Mouse (Mus musculus): ENCODE measurements around the gene Rdh1. TPM values are rescaled to one million over a fixed set of nuclear protein-coding genes. Genes with fewer than 3 reads are reported as not detected.
A peak's percentile ranks its signal among the peaks of the same experiment; 100 is the strongest.

Gene Rdh1
- total RNA-seq (2021) = 1 to 10 TPM; 2.4 to 5.9 TPM
- long read RNA-seq, experiment 1, partial matches to known transcripts = 0 of 4 reads
- long read RNA-seq, experiment 1, other reads (novel, unspliced or antisense) = 0 of 4 reads
- long read RNA-seq, experiment 2, partial matches to known transcripts = 1 of 3 reads
- long read RNA-seq, experiment 2, other reads (novel, unspliced or antisense) = 0 of 3 reads

DNA sequence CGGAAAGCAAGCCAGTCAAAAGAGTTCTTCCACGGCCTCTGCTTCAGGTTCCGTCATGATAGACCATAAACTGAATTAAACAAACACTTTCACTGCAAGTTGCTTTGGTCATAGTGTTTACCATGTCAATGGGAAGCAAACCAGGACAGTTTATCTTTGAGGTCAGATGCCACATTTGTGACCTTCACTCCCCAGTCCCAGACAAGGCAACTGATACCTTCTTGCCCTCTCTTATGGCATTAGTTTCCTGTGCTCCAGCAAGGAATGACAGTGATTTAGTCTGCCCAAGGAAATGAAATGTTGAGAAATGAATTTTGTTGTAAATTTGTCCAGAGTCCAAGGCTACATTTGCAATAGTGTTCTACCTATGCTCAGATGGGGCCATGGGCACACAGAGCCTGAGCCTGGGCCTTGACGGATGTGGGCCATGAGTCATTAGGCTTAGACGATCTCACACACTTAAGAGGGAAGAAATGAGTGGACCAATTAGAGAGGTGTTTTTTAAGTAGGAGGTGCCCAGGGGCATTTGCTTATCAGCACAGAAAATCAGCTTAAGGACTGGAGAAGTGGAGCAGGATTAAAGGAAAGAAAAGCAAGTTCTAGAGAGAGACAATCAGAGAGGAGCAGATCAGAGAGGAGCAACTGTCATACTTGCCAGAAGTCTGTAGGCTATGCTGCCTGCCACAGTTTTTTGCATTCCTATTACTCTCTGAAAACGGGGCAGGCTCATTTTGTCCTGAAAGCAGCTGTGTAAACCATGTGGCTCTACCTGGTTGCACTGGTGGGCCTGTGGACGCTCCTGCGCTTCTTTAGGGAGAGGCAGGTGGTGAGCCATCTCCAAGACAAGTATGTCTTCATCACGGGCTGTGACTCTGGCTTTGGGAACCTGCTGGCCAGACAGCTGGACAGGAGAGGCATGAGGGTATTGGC lies at the start of gene Rdh1, which contains the start of gene Rdh16f1:
TSS of gene Rdh1 (plus strand) at position 541 of the 930 bp plus-strand sequence.
TSS of gene Rdh16f1 (plus strand) at position 607 of the 930 bp plus-strand sequence.
- peak in 1 of 2 experiments; percentile 11 for DNase-seq (ENCODE audit: low spot score in 2 of 2)

DNA sequence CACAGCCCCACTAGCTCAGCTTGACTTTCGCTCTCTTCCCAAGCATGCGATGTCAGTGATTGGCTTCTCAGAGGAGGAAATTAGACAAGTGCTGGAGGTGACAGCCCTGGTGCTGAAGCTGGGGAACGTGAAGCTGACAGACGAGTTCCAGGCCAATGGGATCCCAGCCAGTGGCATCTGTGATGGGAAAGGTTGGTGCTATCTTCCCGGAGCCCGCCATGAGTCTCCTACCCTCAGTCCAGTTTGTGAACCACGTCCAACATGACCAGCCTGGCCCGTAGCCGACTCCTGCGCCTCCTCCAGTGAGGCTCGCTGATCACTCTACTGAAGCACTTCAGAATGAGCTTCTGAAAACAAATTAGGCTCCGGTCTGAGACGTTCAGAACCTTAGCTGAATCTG lies 49.2 kb upstream of the Rdh1 start:
- DNase-seq (ENCODE audit: low spot score in 2 of 2) = no peak

DNA sequence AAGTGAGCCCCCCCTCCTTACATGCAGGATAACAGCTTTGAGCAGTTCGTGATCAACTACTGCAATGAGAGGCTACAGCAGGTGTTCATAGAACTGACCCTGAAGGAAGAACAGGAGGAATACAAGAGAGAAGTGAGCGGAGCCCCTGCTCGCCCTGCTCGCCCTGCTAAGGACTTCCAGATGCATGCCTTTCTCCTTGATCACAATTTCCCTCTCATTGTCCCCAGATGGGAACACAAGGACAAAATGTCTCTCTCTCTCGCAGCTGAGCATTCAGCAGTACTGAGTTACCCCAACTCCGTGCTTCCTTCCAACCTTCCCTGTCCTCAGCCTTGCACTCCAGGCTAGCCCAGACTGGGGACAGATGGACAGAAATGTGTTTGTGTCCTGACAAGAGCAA lies 46.8 kb upstream of the Rdh1 start:
- DNase-seq (ENCODE audit: low spot score in 2 of 2) = no peak

DNA sequence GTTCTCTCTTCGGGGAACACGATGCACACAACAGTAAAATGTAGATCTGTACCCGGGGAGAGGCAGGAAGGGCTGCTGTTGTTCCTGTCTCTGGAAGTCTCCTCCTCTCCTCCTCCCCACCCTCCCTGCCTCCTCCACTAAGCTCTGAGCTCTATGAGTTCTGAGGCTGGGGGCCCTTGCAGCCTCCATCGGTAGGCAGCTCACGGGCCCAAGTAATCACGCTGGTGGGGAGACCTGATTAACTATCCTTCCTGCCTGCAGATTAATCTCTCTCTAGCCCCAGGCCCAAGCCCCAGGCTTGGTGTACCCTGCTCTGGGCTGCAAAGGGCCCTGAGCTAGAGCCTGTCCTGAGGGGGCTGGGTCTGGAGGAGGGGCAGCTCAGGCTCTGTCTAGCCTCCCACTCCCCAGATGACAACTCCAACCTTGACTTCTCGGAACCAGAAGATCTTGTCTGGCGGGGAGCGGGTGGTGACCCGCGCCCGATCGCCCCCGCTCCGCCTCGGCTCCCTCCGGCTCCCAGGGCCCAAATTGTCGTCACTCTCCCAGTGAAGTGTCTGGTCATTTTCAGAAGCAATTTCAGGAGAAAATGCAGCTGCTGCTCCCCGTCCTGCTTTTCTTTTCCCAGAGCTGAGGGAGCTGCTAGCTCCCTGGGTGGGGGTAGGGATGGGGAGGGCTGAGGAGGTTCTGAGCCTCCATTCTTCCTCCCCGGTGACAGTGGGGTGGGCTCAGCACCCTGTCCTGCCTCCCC lies 37.7 kb upstream of the Rdh1 start:
- DNase-seq (ENCODE audit: low spot score in 2 of 2) = no peak

DNA sequence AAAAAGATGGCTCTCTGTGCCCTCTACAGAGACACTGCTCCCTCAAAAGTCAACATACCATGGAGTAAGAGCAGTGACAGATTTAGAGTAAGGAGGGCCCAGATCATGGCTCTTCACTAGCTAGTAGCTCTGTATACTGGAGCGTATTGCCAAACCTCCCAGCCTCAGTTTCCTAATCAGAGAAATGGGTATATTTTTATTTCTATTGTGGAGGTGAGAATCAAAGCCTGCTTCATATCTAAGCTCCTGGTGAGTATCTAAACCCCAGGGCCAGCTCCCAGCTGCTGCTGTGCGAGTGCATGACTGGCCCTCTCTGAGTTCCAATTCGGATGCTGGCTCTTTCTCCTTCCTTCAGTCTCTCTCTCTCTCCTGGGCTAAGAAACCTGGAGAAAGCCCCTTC lies 35.3 kb upstream of the Rdh1 start, which contains the start of gene Tac2:
TSS of gene Tac2 (plus strand) at position 301 of the 400 bp plus-strand sequence.
- no peak for DNase-seq (ENCODE audit: low spot score in 2 of 2)

DNA sequence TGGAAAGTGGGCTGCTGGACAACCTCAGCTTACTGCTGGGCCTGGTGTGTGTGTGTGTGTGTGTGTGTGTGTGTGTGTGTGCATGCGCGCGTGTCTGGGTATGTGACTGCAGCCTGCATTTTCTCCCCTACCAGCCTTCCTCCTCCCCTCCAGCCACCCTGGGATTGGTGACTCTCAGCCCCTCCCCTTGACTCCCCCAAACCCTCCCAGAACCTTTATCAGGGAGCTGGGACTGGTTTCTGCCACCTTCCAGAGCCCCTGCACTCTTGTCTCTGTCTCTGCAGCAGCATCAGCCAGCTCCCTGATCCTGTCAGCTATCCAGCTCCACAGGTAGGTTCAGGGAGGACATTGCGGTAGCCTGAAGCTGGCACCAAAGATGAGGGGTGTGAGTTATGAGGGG lies 34.4 kb upstream of the Rdh1 start:
- DNase-seq (ENCODE audit: low spot score in 2 of 2) = no peak

DNA sequence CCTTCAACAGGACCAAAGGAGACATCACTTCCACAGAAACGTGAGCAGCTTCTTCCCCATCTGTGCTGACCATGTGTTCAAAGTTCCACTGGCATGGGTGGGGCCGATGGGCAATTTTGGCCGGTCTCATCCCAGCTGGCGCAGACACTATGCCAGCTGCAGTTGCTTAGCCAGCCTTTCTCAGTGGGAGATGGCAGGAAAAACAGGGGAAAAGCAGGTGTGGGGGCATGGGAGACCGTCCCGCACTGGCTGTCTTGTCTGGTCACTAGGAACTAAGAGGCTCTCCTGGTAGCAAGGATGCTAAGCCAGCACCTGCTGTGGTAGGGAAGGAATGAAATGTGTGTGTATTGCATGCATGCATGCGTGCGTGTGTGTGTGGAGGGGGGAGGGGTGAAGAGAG lies 31.1 kb upstream of the Rdh1 start:
- no peak for DNase-seq (ENCODE audit: low spot score in 2 of 2)

DNA sequence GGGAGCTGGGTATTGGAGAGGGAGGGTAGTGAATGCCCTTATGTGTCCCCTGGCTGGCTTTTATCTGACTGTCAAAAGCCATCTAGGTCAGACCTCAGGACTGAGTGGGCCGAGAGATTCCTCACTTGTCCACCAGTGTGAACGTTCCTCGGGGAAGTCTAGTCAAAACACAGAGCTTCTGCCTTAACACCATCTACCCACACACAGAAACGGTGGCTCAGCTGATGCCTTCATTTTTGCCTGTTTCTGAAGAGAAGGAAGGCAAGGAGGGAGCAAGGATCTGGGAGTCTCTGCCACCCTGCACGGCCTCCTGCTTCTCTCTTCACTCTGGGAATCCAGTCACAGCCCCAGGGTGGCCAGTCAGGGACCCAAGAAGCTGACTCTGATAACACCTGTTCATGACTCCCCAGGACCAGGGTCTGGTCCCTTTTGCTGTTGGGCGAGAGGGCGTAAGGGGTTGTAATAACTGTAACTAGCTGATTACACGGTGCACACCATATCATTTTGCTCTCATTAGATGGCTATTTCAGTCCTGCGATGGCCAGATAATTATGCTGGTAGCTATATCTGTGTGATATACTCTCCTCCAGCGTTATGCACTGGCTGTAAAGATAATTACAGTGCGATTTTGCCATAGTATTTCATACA lies 29.1 kb upstream of the Rdh1 start:
- no peak for DNase-seq (ENCODE audit: low spot score in 2 of 2)

DNA sequence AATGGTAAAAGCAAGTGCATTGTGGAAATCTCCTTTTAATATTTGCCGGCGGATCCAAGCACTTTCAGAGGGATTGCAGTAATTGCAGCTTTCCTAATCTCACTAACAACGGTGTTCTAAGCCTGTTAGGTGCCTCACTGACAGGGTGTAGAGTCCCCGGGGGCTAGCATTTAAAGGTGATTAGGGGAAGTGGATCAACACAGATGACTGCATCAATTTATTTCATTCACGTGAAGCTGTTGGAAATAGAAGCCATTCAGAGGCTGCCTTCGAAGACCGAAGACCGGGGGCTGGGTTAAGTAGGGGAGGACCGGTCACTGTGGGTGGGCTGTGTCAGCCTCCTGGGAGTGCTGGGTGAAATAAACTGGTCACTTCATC lies 28.6 kb upstream of the Rdh1 start:
- DNase-seq (ENCODE audit: low spot score in 2 of 2) = no peak

DNA sequence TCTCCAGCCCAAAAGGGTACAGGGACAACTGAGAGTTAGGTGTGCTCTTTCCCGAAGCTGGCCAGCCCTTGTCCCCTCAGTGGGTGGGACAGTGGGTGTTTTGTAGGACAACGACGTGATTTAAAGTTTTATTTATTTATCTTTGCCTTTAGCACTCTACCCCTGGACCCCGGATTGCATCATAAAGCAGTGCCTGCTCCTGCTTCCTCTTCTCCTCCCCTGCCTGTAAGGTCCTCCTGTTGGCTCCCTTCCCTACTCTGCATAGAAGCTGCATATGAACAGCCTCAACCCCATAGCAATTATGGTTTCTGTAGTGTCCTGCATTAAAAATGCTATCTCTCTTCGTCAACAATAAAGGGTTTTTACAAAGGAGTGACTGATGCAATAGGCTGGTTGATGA lies 28.1 kb upstream of the Rdh1 start:
- no peak for DNase-seq (ENCODE audit: low spot score in 2 of 2)

DNA sequence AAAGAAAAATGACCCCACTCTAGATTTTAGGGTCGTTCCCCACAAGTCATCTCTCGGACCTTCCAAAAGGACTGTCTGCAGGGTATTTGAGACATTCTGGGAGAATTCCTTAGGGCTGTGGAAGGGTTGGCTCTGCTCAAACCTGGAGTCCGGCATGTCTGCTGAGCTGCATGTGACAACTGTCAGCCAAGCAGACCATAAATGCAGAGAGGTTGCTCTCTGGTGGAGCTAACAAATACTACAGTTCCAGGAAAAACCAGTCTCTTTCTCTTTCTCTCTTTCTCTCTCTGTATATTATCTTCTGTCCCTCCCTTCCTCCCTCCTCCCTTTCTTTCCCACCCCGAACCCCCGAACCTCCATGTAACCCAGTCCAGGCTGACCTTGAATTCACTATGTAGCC lies 25.1 kb upstream of the Rdh1 start:
- DNase-seq (ENCODE audit: low spot score in 2 of 2) = no peak

DNA sequence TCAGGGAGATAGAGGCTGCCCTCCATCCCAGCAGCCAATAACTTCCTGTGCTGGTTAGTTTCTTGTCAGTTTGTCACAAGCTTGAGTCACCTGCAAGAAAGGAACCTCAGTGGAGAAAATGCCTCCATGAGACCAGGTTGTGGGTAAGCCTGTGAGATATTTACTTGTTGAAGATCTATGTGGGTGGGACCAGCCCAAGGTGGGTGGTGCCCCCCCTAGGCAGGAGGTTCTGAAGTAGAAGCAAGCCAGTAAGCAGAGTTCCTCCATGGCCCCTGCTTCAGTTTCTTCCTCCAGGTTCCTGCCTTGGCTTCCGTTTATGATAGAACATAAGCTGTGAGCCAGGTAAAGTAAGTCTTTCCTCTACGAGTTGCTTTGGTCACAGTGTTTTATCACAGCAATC lies 23.3 kb upstream of the Rdh1 start:
- no peak for DNase-seq (ENCODE audit: low spot score in 2 of 2)

DNA sequence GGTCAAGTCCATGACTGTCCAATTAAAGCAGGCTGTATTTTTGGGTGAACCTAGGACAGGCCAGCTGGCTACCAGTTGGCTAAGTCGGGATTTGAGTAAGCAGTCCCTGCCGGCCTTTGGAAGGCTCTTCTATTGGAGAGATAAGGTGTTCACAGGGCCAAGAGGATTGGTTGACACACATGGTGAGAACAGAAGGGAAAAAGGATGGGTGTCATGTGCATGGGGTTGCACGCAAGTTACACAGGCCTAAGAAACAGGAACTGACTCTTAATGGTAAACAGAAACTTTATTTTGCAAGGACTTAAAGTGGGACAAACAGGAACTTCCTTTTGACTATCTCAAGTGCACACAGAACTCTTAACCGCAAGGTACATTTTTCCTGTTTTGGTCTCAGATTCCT lies 22.6 kb upstream of the Rdh1 start:
- no peak for DNase-seq (ENCODE audit: low spot score in 2 of 2)

DNA sequence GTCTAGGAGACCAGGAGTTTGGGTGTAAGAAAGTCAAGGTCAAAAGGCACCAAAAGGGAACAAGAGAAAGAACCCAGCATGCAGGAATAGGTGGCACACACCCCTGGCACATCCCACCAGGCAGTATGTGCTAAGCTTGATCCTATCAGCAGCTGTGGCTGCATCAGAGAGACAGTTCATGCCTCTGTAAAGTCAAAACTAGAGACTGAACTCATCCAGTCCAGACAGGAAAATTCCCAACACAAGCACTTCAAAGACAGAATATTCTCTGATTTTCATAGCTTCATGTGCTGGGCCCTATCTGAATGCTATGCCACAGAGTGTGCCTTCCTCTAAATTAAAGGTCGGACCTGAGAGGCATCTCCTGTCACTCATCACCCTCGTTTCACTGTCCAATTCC lies 22.0 kb upstream of the Rdh1 start:
- DNase-seq (ENCODE audit: low spot score in 2 of 2) = no peak

DNA sequence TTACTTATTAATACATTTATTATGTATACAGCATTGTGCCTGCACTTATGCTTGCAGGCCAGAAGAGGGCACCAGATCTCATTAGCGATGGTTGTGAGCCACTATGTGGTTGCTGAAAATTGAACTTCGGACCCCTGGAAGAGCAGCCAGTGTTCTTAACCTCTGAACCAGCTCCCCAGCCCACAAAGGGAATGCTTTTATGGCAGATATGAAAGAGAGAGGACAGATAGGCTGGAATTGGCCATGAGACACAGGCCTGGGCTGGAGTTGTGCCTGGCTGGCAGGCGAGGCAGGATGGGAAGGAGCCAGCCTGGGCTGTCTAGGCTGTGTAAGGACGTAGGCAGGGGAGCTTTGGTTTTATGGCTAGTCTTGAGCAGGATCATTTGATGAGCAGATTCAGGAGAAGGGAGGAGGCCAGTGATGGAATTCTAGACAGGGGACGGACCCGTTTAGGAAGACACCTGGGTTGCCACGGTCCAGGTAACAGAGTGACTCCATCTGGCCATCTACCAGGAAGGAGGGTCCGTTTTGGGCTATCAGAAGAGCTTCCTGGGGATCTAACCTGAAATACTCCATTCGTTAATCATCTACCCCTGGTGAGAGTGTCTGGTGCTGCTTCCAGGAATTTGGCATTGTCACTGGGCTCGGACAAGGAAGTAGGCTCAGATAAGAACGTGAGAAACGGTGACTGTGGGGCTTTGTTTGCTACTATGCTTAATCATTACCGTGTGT lies 21.2 kb upstream of the Rdh1 start:
- DNase-seq (ENCODE audit: low spot score in 2 of 2) = no peak

DNA sequence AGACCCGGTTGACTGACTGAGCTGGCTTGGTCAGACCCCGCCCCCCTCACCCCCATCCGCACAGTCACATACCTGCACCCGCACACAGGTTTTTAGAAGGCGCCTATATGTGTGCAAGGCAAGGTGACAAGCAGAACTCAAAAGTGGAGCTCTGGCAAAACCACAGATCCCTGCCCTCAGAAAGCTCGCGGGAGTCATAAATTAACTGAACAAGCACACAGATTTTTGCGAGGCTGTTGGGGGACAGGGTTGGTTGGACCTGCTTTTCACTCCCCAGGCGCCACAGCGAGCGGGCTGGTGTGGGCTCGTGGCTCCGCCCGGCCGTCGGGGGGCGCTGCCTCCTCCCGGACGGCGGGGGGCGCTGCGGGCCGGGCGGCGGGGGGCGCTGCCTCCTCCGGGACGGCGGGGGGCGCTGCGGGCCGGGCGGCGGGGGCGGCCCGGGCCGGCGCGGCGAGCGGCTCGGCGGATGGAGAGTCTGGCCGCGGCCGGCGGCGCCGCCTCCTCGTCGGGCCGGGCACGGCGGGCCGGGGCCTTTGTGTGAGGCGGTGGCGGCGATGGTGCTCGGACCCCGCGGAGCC lies 20.3 kb upstream of the Rdh1 start, which contains the start of gene Zbtb39:
TSS of gene Zbtb39 (plus strand) at position 456 of the 578 bp plus-strand sequence.
- peak; percentile 87 to 91 for DNase-seq (ENCODE audit: low spot score in 2 of 2)

DNA sequence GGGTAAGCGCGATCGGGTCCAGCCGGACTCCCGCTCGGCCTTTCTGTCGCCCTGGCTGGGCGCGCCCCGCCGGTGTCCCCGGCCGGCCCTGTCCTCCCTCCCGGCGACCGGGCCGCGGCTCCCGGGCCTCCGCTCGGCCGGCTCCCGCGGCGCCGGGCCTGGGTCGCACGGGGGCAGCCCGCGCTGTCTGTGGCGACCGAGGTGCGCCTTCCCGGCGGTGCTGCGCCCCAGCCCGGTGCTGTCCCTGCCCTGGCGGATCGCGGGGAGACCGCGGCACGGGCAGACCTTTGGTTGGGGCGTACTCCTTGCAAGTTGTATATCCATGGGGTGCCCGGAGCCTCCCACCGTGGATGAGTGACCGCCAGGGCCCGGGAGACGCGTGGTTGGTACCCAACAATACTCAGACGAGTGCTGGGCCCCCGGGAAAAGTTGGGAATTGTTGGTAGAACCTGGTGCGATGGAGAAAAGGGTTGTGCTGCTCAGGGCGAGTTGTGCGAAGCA lies 19.8 kb upstream of the Rdh1 start:
- no peak for DNase-seq (ENCODE audit: low spot score in 2 of 2)

DNA sequence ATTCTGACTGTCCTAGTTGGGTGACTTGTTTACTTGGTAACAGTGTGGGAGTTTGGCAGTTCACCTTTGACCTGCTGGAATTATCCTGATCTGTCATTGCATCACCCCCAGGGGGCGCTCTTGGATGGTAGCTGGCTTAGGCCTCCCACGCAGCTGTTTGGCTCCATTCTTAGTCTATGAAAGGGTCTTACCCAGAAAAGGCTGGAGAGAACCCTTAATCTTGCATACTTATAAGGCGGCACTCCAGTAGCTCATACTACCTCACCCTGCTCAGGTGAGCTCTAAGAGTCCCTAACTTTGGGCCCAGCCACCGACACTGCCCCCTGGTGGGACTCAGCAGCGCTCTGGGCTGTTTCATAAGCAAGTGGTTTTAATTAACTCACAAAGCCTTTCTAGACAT lies 14.9 kb upstream of the Rdh1 start:
- peak; percentile 68 to 72 for DNase-seq (ENCODE audit: low spot score in 2 of 2)

DNA sequence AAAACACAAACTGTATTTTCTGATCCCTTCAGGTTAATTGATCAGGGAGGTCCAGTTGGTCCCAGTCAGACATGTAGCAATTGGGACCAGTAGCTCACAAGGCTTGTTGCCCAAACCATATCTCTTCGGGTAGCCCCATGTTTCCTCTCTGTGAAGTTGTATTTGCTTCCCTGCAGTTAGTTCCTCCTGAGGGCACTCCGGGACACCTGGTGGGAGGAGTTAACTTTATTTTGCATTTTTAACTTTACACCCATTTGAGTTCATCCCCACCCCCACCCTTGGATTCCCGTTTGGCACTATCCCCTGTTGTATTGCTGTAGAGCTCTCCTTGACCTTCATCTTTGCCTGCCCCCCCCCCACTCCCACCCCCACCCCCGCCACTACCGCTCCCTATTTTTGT lies 13.6 kb upstream of the Rdh1 start:
- no peak for DNase-seq (ENCODE audit: low spot score in 2 of 2)

DNA sequence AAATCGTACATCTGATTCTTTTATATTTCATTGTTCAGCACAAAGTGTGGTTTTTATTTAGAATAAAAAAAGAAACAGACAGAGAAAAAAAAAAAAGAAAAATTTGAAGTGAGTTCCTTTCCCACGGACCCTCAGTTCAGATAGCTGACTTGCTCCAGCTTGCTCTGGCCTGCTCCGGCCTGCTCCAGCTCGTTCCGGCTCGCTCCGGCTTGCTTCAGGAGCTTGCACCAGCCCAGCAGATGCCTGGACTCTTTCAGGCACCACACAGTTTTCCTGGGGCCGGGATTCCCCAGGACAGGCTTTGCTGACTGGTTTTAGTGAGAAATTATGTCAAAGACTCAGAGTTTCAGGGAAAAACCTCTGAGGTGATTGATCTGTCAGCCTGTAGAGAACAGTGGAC lies 12.3 kb upstream of the Rdh1 start:
- DNase-seq (ENCODE audit: low spot score in 2 of 2) = no peak

All from adrenal gland, adult 18-20 months (tissue).